ENCODE assay signal across 24 mouse cellular contexts in genomic region chr9:75665364-75665763, GRCm38 (mm10). TPM values are rescaled to one million over a fixed set of nuclear protein-coding genes. Genes with fewer than 3 reads are reported as not detected.
DNase-seq lines count a peak whose midpoint lies in the region; ATAC-seq and TF ChIP-seq lines count a peak whose summit lies in the region.
"Had no signal": no experiment of that assay in that cellular context is flagged by ENCODE, and none has a peak within 500 bp of the region (broad histone marks: within the 10 kb centered on the region; RNA-seq: fewer than 3 reads in every experiment).

No protein-coding gene starts in this region.

- peaks cover 23% of the 10 kb centered on the region for H3K36me3 ChIP-seq in hindbrain, embryonic 16.5 days (ENCODE audit: control insufficient read depth, insufficient read depth, low read length)
- H3K36me3 ChIP-seq in hindbrain, embryonic 10.5 days = peaks cover 54% of the 10 kb centered on the region
- peaks cover 60% of the 10 kb centered on the region for H3K36me3 ChIP-seq in neural tube, embryonic 15.5 days
- H3K36me3 ChIP-seq: embryonic facial prominence, embryonic 12.5 days; G1E; heart, embryonic 15.5 days; intestine, embryonic 15.5 days had no signal

- no peak overlapping the region for H3K4me2 ChIP-seq in hindbrain, embryonic 16.5 days (ENCODE audit: low read length)
- H3K4me2 ChIP-seq in neural tube, embryonic 15.5 days = no peak overlapping the region
- H3K4me2 ChIP-seq: embryonic facial prominence, embryonic 12.5 days; forebrain, embryonic 12.5 days; heart, embryonic 11.5 days; heart, embryonic 15.5 days; intestine, embryonic 15.5 days had no signal

- peak; percentile 63; the same call in 1 of the 2 replicates for ATAC-seq in hindbrain, embryonic 16.5 days
- ATAC-seq in neural tube, embryonic 15.5 days (ENCODE audit: low FRiP score) = no peak
- ATAC-seq: activated CD4-positive, CD25-positive, alpha-beta regulatory T cell, adult 4 months; CD4-positive, CD25-positive, alpha-beta regulatory T cell, adult 4 months; intestine, embryonic 15.5 days; Patski had no signal

- no peaks in the 10 kb centered on the region for H3K27me3 ChIP-seq in hindbrain, embryonic 16.5 days (replicated peaks; ENCODE audit: control insufficient read depth, insufficient read depth, low read length)
- H3K27me3 ChIP-seq in hindbrain, embryonic 10.5 days (ENCODE audit: insufficient read depth, poor library complexity, severe bottlenecking) = no peaks in the 10 kb centered on the region
- H3K27me3 ChIP-seq in neural tube, embryonic 15.5 days (replicated peaks) = no peaks in the 10 kb centered on the region
- H3K27me3 ChIP-seq: embryonic facial prominence, embryonic 12.5 days; forebrain, embryonic 12.5 days; heart, embryonic 15.5 days; intestine, embryonic 15.5 days; Patski had no signal

- no peaks in the 10 kb centered on the region for H3K4me1 ChIP-seq in hindbrain, embryonic 16.5 days (ENCODE audit: control insufficient read depth, insufficient read depth, low read depth, low read length)
- H3K4me1 ChIP-seq in hindbrain, embryonic 10.5 days (replicated peaks) = no peaks in the 10 kb centered on the region
- no peaks in the 10 kb centered on the region for H3K4me1 ChIP-seq in neural tube, embryonic 15.5 days
- H3K4me1 ChIP-seq: embryonic facial prominence, embryonic 12.5 days; forebrain, embryonic 12.5 days; heart, embryonic 15.5 days; intestine, embryonic 15.5 days had no signal

- DNase-seq in adrenal gland, adult 2 months = peak; percentile 4
- DNase-seq in adrenal gland, postnatal 25 days = no peak
- no peak for DNase-seq in hindbrain, embryonic 10.5 days (ENCODE audit: low spot score)
- DNase-seq in layer of hippocampus, adult 2 months (ENCODE audit: low spot score in 2 of 2) = peak in 1 of 2 experiments; percentile 55
- DNase-seq in layer of hippocampus, postnatal 25 days (ENCODE audit: extremely low spot score in 1 of 2, low spot score in 1 of 2) = no peak
- peak; percentile 73 for DNase-seq in MN1 (ENCODE audit: low spot score)
- DNase-seq: adrenal gland, postnatal 36 days; B cell, adult 2 months; cerebellum, adult 11-12 months; cerebellum, adult 9-10 months; cerebellum, postnatal 25 days; gastrocnemius, postnatal 10 days; heart, adult 2 months had no signal

- no peak for TF ChIP-seq CTCF in layer of hippocampus, adult 2 months (conservative IDR thresholded peaks at IDR 0.05)

- no peak overlapping the region for H3K4me3 ChIP-seq in hindbrain, embryonic 16.5 days (ENCODE audit: low read length)
- no peak overlapping the region for H3K4me3 ChIP-seq in hindbrain, embryonic 10.5 days
- no peak overlapping the region for H3K4me3 ChIP-seq in layer of hippocampus, adult 2 months
- H3K4me3 ChIP-seq in neural tube, embryonic 15.5 days (replicated peaks) = no peak overlapping the region
- H3K4me3 ChIP-seq: embryonic facial prominence, embryonic 12.5 days; forebrain, embryonic 12.5 days; heart, adult 2 months; heart, embryonic 15.5 days; intestine, embryonic 15.5 days had no signal

- H3K9ac ChIP-seq in hindbrain, embryonic 16.5 days (ENCODE audit: low read depth, low read length) = no peak overlapping the region
- H3K9ac ChIP-seq in neural tube, embryonic 15.5 days (replicated peaks) = no peak overlapping the region
- H3K9ac ChIP-seq: embryonic facial prominence, embryonic 12.5 days; forebrain, embryonic 12.5 days; heart, embryonic 15.5 days; intestine, embryonic 15.5 days had no signal

- H3K9me3 ChIP-seq in hindbrain, embryonic 16.5 days (ENCODE audit: control insufficient read depth, low read length) = no peaks in the 10 kb centered on the region
- H3K9me3 ChIP-seq in hindbrain, embryonic 10.5 days = no peaks in the 10 kb centered on the region
- H3K9me3 ChIP-seq in neural tube, embryonic 15.5 days (replicated peaks) = no peaks in the 10 kb centered on the region
- H3K9me3 ChIP-seq: embryonic facial prominence, embryonic 12.5 days; forebrain, embryonic 12.5 days; G1E; heart, embryonic 15.5 days; intestine, embryonic 15.5 days had no signal

- H3K27ac ChIP-seq in hindbrain, embryonic 16.5 days (ENCODE audit: low read depth, low read length) = no peak overlapping the region
- H3K27ac ChIP-seq in hindbrain, embryonic 10.5 days = no peak overlapping the region
- H3K27ac ChIP-seq in layer of hippocampus, adult 2 months = peak overlapping the region; percentile 83
- H3K27ac ChIP-seq in neural tube, embryonic 15.5 days (replicated peaks) = no peak overlapping the region
- H3K27ac ChIP-seq: embryonic facial prominence, embryonic 12.5 days; forebrain, embryonic 12.5 days; heart, adult 2 months; heart, embryonic 15.5 days; intestine, embryonic 15.5 days had no signal

- 72% methylated on average over 6 of the region's 6 CpGs for WGBS in hindbrain, embryonic 16.5 days
- 90% methylated on average over 6 of the region's 6 CpGs for WGBS in hindbrain, embryonic 10.5 days
- WGBS in neural tube, embryonic 15.5 days = 72% methylated on average over 6 of the region's 6 CpGs

RNA-seq across cellular contexts. Expression of gene Scg3, which starts 18.5 kb away (rescaled TPM):
- total RNA-seq in adrenal gland, adult 2 months (2021) = 10 to 100 TPM; 22.7 to 31.2 TPM
- 77.0 and 113 TPM in 2 replicates for polyA plus RNA-seq in adrenal gland, adult 2 months (2012; rRNA removed)
- total RNA-seq in adrenal gland, postnatal 25 days (2021) = 24.6 and 28.6 TPM in 2 replicates
- 123 and 125 TPM in 2 replicates for polyA plus RNA-seq in hindbrain, embryonic 16.5 days (2015; fragmentation: Nextera tagmentation; extraction: Ambion mirVana)
- polyA plus RNA-seq in hindbrain, embryonic 10.5 days (2016; fragmentation: Nextera tagmentation; extraction: Ambion mirVana) = 26.2 and 56.0 TPM in 2 replicates
- total RNA-seq in layer of hippocampus, adult 2 months (2021) = 100 to 1,000 TPM; 270 to 283 TPM
- 100 to 1,000 TPM; 306 to 314 TPM for total RNA-seq in layer of hippocampus, postnatal 25 days (2021)
- 102 and 123 TPM in 2 replicates for polyA plus RNA-seq in neural tube, embryonic 15.5 days (2015; fragmentation: Nextera tagmentation; extraction: Ambion mirVana)
- polyA plus RNA-seq: activated CD4-positive, CD25-positive, alpha-beta regulatory T cell, adult 4 months; CD4-positive, CD25-positive, alpha-beta regulatory T cell, adult 4 months; G1E; Patski had no signal

RNA-seq across cellular contexts. Expression of gene Lysmd2, which starts 39.8 kb away (rescaled TPM):
- 10 to 100 TPM in 1 of 2 experiments, 1 to 10 TPM in 1; 10.0 to 18.3 TPM for total RNA-seq in adrenal gland, adult 2 months (2021)
- 30.3 and 50.1 TPM in 2 replicates for polyA plus RNA-seq in adrenal gland, adult 2 months (2012; rRNA removed)
- 14.8 and 19.0 TPM in 2 replicates for total RNA-seq in adrenal gland, postnatal 25 days (2021)
- polyA plus RNA-seq in hindbrain, embryonic 16.5 days (2015; fragmentation: Nextera tagmentation; extraction: Ambion mirVana) = 34.9 and 36.3 TPM in 2 replicates
- 10.3 and 13.2 TPM in 2 replicates for polyA plus RNA-seq in hindbrain, embryonic 10.5 days (2016; fragmentation: Nextera tagmentation; extraction: Ambion mirVana)
- total RNA-seq in layer of hippocampus, adult 2 months (2021) = 10 to 100 TPM; 56.6 to 60.3 TPM
- 10 to 100 TPM; 58.2 to 67.7 TPM for total RNA-seq in layer of hippocampus, postnatal 25 days (2021)
- polyA plus RNA-seq in neural tube, embryonic 15.5 days (2015; fragmentation: Nextera tagmentation; extraction: Ambion mirVana) = 33.8 and 39.5 TPM in 2 replicates
- polyA plus RNA-seq: G1E had no signal

RNA-seq across cellular contexts. Expression of gene Tmod2, which starts 54.2 kb away (rescaled TPM):
- total RNA-seq in adrenal gland, adult 2 months (2021) = 10 to 100 TPM in 1 of 2 experiments, 1 to 10 TPM in 1; 9.4 to 14.4 TPM
- 0.51 and 0.81 TPM in 2 replicates for polyA plus RNA-seq in adrenal gland, adult 2 months (2012; rRNA removed)
- 8.2 and 13.4 TPM in 2 replicates for total RNA-seq in adrenal gland, postnatal 25 days (2021)
- 291 and 339 TPM in 2 replicates for polyA plus RNA-seq in hindbrain, embryonic 16.5 days (2015; fragmentation: Nextera tagmentation; extraction: Ambion mirVana)
- 36.5 and 48.4 TPM in 2 replicates for polyA plus RNA-seq in hindbrain, embryonic 10.5 days (2016; fragmentation: Nextera tagmentation; extraction: Ambion mirVana)
- total RNA-seq in layer of hippocampus, adult 2 months (2021) = 100 to 1,000 TPM; 376 to 380 TPM
- total RNA-seq in layer of hippocampus, postnatal 25 days (2021) = 100 to 1,000 TPM; 363 to 370 TPM
- 252 and 283 TPM in 2 replicates for polyA plus RNA-seq in neural tube, embryonic 15.5 days (2015; fragmentation: Nextera tagmentation; extraction: Ambion mirVana)
- polyA plus RNA-seq: activated CD4-positive, CD25-positive, alpha-beta regulatory T cell, adult 4 months; G1E had no signal

Comparison
In these comparisons a context has a peak if more than half of its experiments do, and no peak if none do; other contexts are left out.
1. DNase-seq: peak in adrenal gland, adult 2 months (single experiment) and MN1 (single experiment); none in adrenal gland, postnatal 25 days (single experiment), hindbrain, embryonic 10.5 days (single experiment) and layer of hippocampus, postnatal 25 days (0 of 2).
2. RNA of gene Tmod2, which starts 54.2 kb away (total RNA-seq): 376 to 380 TPM in layer of hippocampus, adult 2 months and 363 to 370 TPM in layer of hippocampus, postnatal 25 days; 9.4 to 14.4 TPM in adrenal gland, adult 2 months and 8.2 to 13.4 TPM in adrenal gland, postnatal 25 days; every median in the first group is over 10 times any median in the second.